Mouse (Mus musculus) R1 (cell line): ENCODE data around the gene Shank3.

Source experiments
- DNase-seq: peaks from one replicate; pipeline ENCODE4 v3.0.0-alpha.2; 2018; ENCODE audit warnings: low read depth, low spot score

The Shank3 gene

DNA sequence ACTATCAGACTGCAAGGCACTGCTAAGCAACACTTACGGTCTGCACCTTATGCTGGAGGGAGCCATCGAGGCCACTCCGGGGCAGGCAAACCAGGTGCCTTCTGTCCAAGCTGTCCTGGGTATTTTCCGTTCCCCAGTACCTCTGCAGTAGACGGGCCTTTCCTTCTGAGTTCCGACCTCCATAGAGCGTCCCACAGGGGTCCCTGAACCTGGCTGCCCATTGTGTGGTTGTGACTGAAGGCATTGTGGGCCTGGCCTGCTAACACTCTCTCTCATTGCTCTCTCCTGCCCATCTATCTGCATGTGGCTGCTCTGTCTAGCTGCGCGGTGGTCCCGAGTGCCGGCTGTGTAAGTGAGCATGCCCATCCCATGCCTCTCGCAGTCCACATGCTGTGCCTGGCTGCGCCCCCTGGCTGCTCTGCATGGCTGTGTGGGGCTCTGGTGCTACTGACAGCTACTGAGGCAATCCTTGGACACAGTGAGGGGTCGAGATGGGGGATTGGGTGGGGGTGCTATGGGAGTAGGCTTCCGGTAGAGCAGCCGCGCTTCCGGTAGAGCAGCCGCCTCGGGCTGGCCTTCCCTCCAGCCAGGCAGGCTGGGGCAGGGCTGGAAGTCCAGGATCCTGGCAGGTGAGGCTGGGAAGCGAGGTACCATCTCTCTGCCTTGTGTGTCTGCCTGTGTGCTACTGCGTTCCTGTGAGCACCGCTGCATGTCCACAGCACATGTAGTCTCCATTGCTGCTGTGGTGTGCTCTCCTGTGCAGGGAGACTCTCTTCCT is 57.2 kb downstream of the Shank3 start:
- peak; percentile 66 for DNase-seq

DNA sequence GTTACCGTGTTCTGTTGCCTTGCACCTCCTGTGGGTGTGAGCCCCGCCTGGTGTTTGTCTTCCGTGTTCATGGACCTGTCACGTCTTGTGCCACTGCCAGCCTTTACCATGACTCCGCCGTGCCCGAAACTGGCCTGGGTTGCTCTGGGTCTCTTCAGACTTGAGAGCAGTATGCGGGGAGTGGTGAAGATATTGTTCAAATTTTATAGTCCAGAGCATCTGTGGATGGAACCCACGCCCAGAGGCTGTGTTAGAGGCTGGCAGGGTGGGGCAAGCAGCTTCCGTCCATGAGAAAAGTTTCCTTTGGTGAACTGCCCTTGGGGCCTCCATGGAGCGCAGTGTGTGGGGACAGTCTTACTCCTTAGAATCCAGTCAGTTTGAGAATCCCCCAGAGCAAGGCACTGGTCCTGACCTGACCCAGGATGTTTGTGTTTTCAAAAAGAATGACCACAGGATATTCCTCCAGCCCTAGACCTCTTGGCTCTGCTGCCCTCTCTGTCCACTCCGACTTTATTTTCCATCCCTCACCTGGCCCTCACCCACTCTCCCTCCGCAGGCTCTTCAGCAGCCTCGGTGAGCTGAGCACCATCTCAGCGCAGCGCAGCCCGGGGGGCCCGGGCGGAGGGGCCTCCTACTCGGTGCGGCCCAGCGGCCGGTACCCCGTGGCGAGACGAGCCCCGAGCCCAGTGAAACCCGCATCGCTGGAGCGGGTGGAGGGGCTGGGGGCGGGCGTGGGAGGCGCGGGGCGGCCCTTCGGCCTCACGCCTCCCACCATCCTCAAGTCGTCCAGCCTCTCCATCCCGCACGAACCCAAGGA is 58.0 kb downstream of the Shank3 start:
- no peak for DNase-seq

DNA sequence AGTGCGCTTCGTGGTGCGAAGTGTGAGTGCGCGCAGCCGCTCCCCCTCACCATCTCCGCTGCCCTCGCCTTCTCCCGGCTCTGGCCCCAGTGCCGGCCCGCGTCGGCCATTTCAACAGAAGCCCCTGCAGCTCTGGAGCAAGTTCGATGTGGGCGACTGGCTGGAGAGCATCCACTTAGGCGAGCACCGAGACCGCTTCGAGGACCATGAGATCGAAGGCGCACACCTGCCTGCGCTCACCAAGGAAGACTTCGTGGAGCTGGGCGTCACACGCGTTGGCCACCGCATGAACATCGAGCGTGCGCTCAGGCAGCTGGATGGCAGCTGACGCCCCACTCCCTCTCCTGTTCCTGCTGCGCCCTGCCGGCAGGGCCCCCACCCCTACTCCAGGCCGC is 58.6 kb downstream of the Shank3 start:
- DNase-seq, result peak; percentile 38

DNA sequence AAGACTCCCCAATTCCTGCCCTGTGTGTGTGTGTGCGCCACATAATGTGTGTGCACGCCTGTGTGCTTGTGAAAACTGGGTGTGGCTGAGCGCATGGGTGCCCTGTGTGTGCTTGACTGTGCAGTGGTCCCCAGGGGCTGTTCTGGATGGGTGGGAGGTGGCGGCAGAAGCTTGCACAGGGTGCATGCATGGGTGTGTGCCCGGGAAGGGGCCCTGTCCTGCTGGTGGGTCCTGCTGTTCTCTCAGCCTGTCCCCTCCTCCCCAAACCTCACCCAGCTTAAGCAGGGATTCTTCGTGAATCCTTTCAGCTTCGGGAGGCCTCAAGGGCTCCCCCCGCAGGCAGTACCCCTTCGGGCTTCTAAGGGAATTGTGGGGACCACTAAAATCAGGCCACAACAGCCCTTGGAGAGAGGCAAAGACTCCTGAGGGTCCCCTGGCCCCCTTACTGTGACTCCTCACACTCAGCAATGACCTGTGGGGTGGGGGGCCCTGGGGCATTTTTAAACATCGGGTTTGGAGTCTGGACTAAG is 59.8 kb downstream of the Shank3 start:
- DNase-seq, result peak; percentile 57

DNA sequence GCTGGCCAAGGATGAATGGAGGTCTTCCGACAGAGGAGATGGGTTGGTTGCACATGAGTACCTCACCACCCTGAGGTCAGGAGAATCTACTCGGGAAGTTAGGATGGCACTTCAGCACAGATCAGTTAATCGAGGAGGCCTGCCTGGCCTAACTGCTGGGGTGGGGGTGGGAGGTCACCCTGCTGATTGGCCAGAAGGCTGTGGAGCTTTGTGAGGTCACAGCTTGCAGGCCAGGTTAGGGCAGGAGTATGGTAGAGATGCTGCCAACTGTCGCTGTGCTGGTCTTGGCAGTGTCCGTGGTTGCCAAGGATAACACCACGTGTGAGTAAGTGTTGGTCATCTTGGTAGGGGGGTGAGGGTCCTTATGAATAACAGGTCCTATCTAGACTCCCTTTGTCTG is 68.7 kb downstream of the Shank3 start, which contains the start of gene Acr:
Acr (plus strand) TSS at position 213 of the 400 bp plus-strand sequence.
- no peak for DNase-seq

DNA sequence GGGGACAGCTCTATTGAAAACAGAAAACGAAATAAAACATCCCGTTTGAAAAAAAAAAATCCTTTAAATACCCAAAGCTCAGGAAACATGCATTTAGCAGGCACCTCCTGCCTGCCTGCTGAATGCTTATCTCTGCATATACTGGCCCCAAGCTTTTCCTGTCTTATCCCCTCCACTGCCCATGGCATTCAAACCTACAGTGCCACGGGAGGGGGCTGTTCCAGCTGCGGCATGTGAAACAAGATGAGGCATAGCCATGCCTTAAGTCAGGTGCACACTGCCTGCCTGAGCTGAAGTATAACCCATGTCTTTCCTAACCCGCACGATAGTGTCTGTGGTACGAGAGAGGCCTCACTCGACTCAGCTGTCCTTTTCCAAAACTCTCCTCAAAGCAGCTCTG is 72.7 kb downstream of the Shank3 start:
- no peak for DNase-seq

DNA sequence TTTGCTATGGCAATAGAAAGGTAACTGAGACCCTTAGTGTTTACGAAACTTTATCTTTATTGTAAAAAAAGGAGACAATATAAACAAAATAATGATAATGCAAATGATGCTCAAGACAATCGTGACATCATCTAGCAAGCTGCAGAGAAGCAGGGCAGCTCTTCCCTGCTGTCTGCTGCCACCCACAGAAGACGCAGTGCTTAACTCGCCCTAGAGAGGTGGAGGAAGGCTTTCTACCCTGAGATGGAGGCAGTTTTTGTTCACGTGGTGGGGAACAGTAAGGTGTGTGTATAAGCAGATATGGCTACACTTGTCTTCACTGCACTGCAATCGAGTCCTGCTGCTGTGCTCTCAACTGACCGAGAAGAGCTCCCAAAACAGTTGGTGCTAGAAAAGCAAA is 83.1 kb downstream of the Shank3 start:
- no peak for DNase-seq

DNA sequence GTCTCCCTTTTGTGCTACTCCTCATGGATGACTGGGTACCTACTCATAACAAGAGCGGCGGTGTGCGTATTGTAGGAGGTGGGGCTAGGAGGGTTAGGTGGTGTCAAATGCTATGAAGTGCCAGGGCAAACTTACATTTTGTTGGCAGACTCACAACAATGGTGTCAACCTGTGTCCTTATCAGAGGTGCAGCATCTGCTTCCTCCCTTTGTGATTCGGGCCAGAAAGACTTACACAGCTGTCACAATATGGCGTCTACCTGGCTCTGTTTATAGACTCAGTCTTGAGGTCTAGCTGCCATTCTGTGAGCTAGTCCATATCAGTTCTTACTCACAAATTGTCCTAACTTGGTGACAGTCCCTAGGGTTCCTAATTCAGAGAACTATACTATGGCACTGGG is 85.7 kb downstream of the Shank3 start:
- DNase-seq, result no peak

DNA sequence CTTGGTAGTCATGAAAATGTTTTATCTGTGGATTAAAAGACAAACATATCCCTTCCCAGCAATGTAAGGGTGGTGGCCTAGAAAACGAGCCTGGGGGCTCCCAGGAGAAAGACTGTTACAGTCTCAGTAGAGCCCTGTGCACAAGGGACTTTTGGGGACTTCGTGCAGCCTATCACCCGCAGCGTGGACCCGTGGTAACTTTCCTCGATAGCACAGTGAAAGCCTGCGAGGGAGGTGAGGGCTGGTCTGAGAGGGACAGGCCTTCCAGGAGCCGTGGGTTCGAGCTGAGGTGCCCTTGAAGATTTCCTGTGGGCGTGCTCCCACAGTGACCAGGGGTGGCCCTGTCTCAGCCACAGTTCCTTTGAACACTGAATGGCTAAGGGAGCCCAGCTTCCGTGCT is 86.2 kb downstream of the Shank3 start:
- DNase-seq, result no peak

DNA sequence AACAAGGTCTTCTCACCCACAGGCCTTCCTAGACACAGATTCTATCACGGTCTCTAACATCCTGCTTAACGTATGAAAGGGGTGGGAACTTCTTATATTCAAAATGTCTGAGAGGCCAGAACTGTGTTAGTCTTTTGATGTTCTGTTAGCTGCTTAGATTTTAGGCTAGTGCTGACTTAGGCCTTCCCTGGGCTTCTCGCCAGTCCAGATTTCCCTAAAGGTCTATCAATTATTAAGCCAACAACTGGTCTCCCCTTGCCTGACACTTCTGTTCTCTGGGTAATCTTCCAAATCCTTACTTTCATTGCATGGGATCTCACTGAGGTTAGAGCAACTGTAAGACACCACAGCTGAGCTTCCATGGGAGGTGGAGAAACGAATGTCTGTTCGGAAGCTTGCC is 89.7 kb downstream of the Shank3 start:
- DNase-seq, result no peak

DNA sequence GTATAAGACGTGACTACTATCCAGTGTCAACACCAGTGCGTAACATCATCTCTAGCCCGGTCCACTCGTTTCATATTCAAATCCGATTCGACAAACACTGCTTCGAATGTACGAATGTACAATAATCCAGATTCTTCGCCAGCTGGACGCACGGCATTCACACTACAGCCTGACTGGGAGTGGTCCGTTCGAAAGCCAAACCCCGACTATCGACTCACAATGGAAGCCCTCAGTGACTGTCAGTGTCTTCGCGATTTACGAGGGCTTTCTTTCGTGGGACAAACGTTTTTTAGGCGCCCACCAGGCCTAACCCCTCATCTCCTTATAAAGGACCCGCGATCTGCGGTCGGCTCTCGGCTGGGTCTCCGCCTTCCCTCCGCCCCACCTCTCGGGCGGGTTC is 91.9 kb downstream of the Shank3 start:
- no peak for DNase-seq

DNA sequence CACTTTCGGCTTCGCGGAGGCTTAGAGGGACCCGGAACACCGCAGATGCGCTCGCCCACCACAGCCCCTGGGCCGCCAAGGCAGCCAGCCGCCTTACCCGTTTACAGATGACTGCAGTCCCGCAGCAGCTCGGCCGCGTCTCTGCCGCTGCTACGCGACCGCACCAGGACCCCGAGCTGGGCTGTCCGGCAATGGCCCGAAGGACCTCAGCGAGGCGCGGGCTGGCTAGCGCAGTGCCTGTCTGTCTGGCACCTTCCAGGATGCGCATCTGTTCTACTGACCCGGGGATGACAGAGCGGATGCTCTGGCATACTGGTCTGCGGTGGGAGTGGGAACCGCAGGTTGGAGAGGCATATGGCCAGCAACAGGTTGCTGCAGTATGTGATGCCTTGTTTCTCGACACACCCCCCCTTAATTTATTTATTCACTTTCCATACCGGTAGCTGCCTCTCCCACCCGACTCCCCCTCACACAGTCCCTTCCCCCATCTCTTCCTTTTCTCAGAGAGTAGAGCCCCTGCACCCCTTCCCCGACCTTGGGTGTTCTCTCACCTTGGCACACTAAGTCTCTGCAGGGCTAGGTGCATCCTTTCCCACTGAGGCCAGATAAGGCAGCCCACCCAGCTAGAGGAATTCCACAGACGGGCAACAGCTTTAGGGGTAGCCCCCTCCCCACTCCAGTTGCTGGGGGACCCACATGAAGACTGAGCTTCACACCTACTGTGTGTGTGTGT is 92.5 kb downstream of the Shank3 start, which contains the start of gene Rabl2:
Rabl2 (minus strand) TSS at position 201 of the 733 bp plus-strand sequence.
- peak; percentile 90 for DNase-seq

DNA sequence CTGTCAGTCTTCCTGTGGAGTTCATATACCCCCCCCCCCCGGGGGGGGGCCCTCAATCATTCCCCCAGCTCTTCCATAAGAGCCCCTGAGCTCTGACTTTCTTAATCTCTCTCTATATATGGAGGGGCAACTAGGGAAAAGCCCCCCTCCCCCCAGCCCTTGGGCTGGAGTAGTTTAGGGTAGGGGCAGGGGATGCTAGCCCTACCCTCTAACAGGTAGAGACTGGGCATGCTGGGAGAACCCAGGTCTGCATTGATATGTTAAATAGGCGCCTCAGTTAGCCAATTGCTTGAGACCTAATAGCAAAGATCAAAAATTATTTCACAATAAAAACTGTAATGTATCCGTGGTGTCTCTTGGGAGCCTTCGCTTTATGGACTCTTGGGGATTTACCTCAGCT is 93.1 kb downstream of the Shank3 start:
- no peak for DNase-seq

DNA sequence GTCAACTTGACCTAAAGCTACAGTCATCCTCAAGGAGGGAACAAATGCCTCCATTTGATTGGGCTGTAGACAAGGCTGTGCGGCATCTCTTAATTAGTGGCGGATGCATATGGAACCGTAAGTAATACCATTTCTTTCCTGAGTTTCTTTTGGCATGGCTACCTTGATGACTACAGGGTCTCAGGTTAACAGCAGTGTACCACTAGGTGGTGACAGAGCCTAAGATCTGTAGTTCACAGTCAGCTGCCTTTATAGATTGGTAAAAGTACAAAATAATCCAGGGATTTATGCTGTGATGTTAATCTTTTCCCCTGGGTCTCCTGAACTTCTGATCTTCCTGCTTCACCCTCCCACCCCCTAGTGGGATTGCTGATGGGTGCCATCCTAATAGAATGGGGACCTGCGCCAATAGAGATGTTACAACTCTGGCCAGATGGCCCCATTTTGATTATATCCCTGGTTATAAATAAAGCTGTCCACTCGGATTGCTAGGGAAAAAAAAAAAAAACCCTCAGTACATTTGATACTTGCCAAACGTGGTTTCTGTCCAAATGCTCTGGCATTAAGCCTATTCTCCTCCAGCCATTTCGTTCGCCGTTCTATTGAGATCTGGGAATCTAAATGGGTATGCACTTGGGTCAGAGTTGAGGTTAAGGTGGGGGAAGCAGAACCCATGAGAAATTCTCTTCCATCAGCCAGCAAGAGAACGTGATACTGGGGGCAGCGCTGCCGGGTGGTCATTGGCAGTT is 106.6 kb downstream of the Shank3 start:
- DNase-seq, result peak; percentile 38

DNA sequence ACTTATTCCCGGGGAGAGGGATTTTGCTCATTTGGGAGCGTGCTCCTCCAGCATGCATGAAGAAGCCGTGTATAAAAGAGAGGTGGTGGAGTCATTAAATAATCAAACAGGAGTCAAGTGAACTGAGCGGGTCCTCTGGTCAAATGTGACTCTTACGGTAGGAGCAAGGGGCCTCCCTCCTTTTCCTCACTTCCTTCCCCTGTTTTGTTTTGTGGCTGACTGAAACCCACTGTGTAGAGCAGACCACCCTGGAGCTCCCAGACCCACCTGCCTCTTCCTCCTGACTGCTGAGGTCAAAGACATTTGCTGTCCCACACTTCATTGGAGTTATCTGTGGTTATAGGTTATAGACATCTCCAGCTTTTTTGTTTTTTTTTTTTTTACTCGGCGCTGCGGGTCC is 108.1 kb downstream of the Shank3 start:
- DNase-seq, result no peak

DNA sequence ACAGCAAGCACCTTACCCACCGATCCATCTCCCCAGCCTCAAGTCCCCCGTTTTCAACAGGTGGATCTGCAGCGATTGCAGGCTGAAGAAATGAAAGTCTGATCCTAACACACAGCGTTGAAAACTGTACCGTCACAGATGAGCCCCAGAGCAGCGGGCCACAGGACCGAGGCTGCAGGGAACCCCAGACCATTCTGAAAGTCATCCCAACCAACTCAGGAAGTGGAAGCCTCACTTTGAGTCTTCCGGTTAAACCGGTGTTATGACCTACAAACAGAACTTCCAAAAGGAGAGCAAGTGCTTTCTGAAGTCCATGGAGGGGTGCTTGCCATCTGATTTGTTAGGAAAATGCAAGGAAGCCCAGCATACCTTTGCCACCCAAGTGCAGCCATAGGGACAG is 108.5 kb downstream of the Shank3 start:
- DNase-seq, result no peak
